Mouse (Mus musculus): ENCODE results near the gene 4930415O20Rik. TPM values are rescaled to one million over a fixed set of nuclear protein-coding genes. Genes with fewer than 3 reads are reported as not detected.

Gene 4930415O20Rik
- polyA plus RNA-seq, 1 experiment from 2014 or later, result not detected

GRCm38 (mm10) chr15:98533035-98533531 lies 37.7 kb upstream of the 4930415O20Rik start:
- Histone ChIP-seq H3K4me2 (ENCODE audit: low read depth, low read length) (peak overlapping the region; percentile 93), H3K9ac (replicated peaks) (peak overlapping the region; percentile 84), H3K27ac (ENCODE audit: low read depth) (peak overlapping the region; percentile 99), H3K9me3 (ENCODE audit: low read length) (no peaks in the 10 kb centered on the region), H3K4me3 (ENCODE audit: low read depth, low read length) (peak overlapping the region; percentile 73), H3K36me3 (replicated peaks; ENCODE audit: insufficient read depth, low read length) (peaks cover 34% of the 10 kb centered on the region), H3K4me1 (ENCODE audit: insufficient read depth) (peaks cover 14% of the 10 kb centered on the region), H3K27me3 (ENCODE audit: insufficient read depth, low read length) (no peaks in the 10 kb centered on the region)
- under 1% methylated on average over 18 of the region's 18 CpGs for WGBS (ENCODE audit: insufficient replicate concordance)
- TF ChIP-seq CTCF (IDR thresholded peaks at IDR 0.05; ENCODE audit: low read depth) (no peak), EP300 (IDR thresholded peaks at IDR 0.05; ENCODE audit: low read depth) (no peak)
- ATAC-seq (no peak), DNase-seq (peak; percentile 33)

GRCm38 (mm10) chr15:98533881-98534627 lies 36.8 kb upstream of the 4930415O20Rik start, which contains the start of gene Kansl2:
TSS of gene Kansl2 (minus strand) at chr15:98534264.
- Histone ChIP-seq H3K27me3 (ENCODE audit: insufficient read depth, low read length) (no peaks in the 10 kb centered on the region), H3K9me3 (ENCODE audit: low read length) (no peaks in the 10 kb centered on the region), H3K4me1 (ENCODE audit: insufficient read depth) (peaks cover 14% of the 10 kb centered on the region), H3K9ac (replicated peaks) (peak within 1 kb of the TSS; percentile 84), H3K27ac (ENCODE audit: low read depth) (peak within 1 kb of the TSS; percentile 99), H3K4me3 (ENCODE audit: low read depth, low read length) (peak within 1 kb of the TSS; percentile 73), H3K4me2 (ENCODE audit: low read depth, low read length) (peak within 1 kb of the TSS; percentile 93), H3K36me3 (replicated peaks; ENCODE audit: insufficient read depth, low read length) (peaks cover 26% of the 10 kb centered on the region)
- 2% methylated on average over 69 of the region's 70 CpGs for WGBS (ENCODE audit: insufficient replicate concordance)
- DNase-seq (peak; percentile 97), ATAC-seq (peak; percentile 99)
- TF ChIP-seq CTCF (IDR thresholded peaks at IDR 0.05; ENCODE audit: low read depth) (0 out of 2 replicates have a peak, but pooled peaks have one; percentile 11), EP300 (IDR thresholded peaks at IDR 0.05; ENCODE audit: low read depth) (peak; percentile 20; the same call in 1 of the 2 replicates)

- DNase-seq (no peak), ATAC-seq (no peak)
- TF ChIP-seq EP300 (IDR thresholded peaks at IDR 0.05; ENCODE audit: low read depth), result no peak
- TF ChIP-seq CTCF (IDR thresholded peaks at IDR 0.05; ENCODE audit: low read depth), result no peak
- WGBS (ENCODE audit: insufficient replicate concordance), result 83% methylated on average over 4 of the region's 4 CpGs
- Histone ChIP-seq H3K27me3 (ENCODE audit: insufficient read depth, low read length) (no peaks in the 10 kb centered on the region), H3K4me1 (ENCODE audit: insufficient read depth) (peaks cover 20% of the 10 kb centered on the region), H3K9me3 (ENCODE audit: low read length) (no peaks in the 10 kb centered on the region), H3K9ac (replicated peaks) (no peak overlapping the region), H3K36me3 (replicated peaks; ENCODE audit: insufficient read depth, low read length) (peaks cover 20% of the 10 kb centered on the region), H3K27ac (ENCODE audit: low read depth) (no peak overlapping the region), H3K4me2 (ENCODE audit: low read depth, low read length) (no peak overlapping the region), H3K4me3 (ENCODE audit: low read depth, low read length) (no peak overlapping the region)
Observed at GRCm38 (mm10) chr15:98535921-98536320, 34.9 kb upstream of the 4930415O20Rik start.

GRCm38 (mm10) chr15:98536828-98537510 lies 33.8 kb upstream of the 4930415O20Rik start:
- Histone ChIP-seq H3K27me3 (ENCODE audit: insufficient read depth, low read length) (no peaks in the 10 kb centered on the region), H3K36me3 (replicated peaks; ENCODE audit: insufficient read depth, low read length) (peaks cover 14% of the 10 kb centered on the region), H3K27ac (ENCODE audit: low read depth) (no peak overlapping the region), H3K4me2 (ENCODE audit: low read depth, low read length) (no peak overlapping the region), H3K4me1 (ENCODE audit: insufficient read depth) (peaks cover 20% of the 10 kb centered on the region), H3K9ac (replicated peaks) (no peak overlapping the region), H3K4me3 (ENCODE audit: low read depth, low read length) (no peak overlapping the region), H3K9me3 (ENCODE audit: low read length) (no peaks in the 10 kb centered on the region)
- no peak for DNase-seq
- 83% methylated on average over 8 of the region's 8 CpGs for WGBS (ENCODE audit: insufficient replicate concordance)
- TF ChIP-seq CTCF (IDR thresholded peaks at IDR 0.05; ENCODE audit: low read depth) (no peak), EP300 (IDR thresholded peaks at IDR 0.05; ENCODE audit: low read depth) (no peak)
- ATAC-seq, result no peak

GRCm38 (mm10) chr15:98537923-98538322 lies 32.9 kb upstream of the 4930415O20Rik start:
- H3K4me1 ChIP-seq (ENCODE audit: insufficient read depth), result peaks cover 12% of the 10 kb centered on the region
- no peaks in the 10 kb centered on the region for H3K9me3 ChIP-seq (ENCODE audit: low read length)
- no peak overlapping the region for H3K4me2 ChIP-seq (ENCODE audit: low read depth, low read length)
- DNase-seq (no peak), ATAC-seq (no peak)
- WGBS (ENCODE audit: insufficient replicate concordance), result 76% methylated on average over 4 of the region's 4 CpGs
- no peak overlapping the region for H3K4me3 ChIP-seq (ENCODE audit: low read depth, low read length)
- H3K27me3 ChIP-seq (ENCODE audit: insufficient read depth, low read length), result no peaks in the 10 kb centered on the region
- peaks cover 21% of the 10 kb centered on the region for H3K36me3 ChIP-seq (replicated peaks; ENCODE audit: insufficient read depth, low read length)
- H3K9ac ChIP-seq (replicated peaks), result no peak overlapping the region
- H3K27ac ChIP-seq (ENCODE audit: low read depth), result no peak overlapping the region
- no peak for TF ChIP-seq CTCF (IDR thresholded peaks at IDR 0.05; ENCODE audit: low read depth)
- no peak for TF ChIP-seq EP300 (IDR thresholded peaks at IDR 0.05; ENCODE audit: low read depth)

- ATAC-seq (no peak), DNase-seq (no peak)
- WGBS (ENCODE audit: insufficient replicate concordance), result 41% methylated on average over 6 of the region's 6 CpGs
- peaks cover 7% of the 10 kb centered on the region for H3K4me1 ChIP-seq (ENCODE audit: insufficient read depth)
- no peak overlapping the region for H3K4me2 ChIP-seq (ENCODE audit: low read depth, low read length)
- no peaks in the 10 kb centered on the region for H3K9me3 ChIP-seq (ENCODE audit: low read length)
- no peaks in the 10 kb centered on the region for H3K27me3 ChIP-seq (ENCODE audit: insufficient read depth, low read length)
- H3K36me3 ChIP-seq (replicated peaks; ENCODE audit: insufficient read depth, low read length), result peaks cover 49% of the 10 kb centered on the region
- no peak overlapping the region for H3K4me3 ChIP-seq (ENCODE audit: low read depth, low read length)
- TF ChIP-seq EP300 (IDR thresholded peaks at IDR 0.05; ENCODE audit: low read depth), result peak; percentile 37
- no peak for TF ChIP-seq CTCF (IDR thresholded peaks at IDR 0.05; ENCODE audit: low read depth)
- H3K9ac ChIP-seq (replicated peaks), result no peak overlapping the region
- H3K27ac ChIP-seq (ENCODE audit: low read depth), result no peak overlapping the region
Observed at GRCm38 (mm10) chr15:98541064-98541463, 29.7 kb upstream of the 4930415O20Rik start.

Data from liver, postnatal 0 days (tissue).